Mouse (Mus musculus) spleen, adult 2 months (tissue): ENCODE data around the gene Kcng4.

Experiments
- CTCF ChIP-seq: fragments of 200-500 bp; IDR thresholded peaks from 2 replicates; pipeline ENCODE4 v1.5.1; 2011; ENCODE audit warnings: mild to moderate bottlenecking, inconsistent platforms; ENCODE audit not compliant: insufficient read depth, insufficient read length, insufficient replicate concordance; ENCODE audit errors: extremely low read depth
- POLR2A ChIP-seq: fragments of 200-500 bp; IDR thresholded peaks from 2 replicates; pipeline ENCODE4 v1.6.1; 2011; ENCODE audit warnings: low read depth, low read length, inconsistent platforms

DNA sequence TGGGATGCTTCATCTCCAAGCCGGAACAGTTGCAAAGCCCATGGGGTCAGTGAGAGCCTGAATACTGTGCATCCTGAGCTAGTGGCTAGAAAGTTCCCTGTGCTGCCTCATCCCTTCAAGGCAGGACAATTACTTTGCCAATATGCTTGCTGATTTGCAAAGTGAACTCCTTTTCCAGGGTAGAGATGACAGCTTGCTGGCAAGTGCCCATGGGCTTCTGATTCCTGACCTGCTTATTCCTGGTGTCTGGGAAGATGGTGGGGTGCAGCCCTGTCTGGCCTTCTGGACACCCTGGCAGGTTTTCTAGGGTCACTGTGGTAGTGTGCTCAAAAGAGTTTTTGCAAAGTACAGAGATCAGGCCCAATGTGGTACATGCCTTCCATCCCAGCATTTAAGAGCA, 7.5 kb upstream of the Kcng4 start:
- TF ChIP-seq POLR2A (no peak), CTCF (no peak)
